Mouse (Mus musculus) embryonic facial prominence, embryonic 14.5 days (tissue): ENCODE measurements around the gene Cys1. TPM values are rescaled to one million over a fixed set of nuclear protein-coding genes. Genes with fewer than 3 reads are reported as not detected.
A peak's percentile ranks its signal among the peaks of the same experiment; 100 is the strongest.

ENCODE experiments used
- ATAC-seq: fragments of 200-750 bp; cut with Nextera tagmentation; 2 replicates; pipeline ENCODE4 v1.8.0; 2017; ENCODE audit warnings: low read depth, moderate number of reproducible peaks, moderate TSS enrichment
- DNase-seq: peaks from one replicate; pipeline ENCODE4 v3.0.0-alpha.2; 2015; ENCODE audit warnings: low spot score
- H3K27ac ChIP-seq: fragments of 300-500 bp; sonication (generic); replicated peaks from 2 replicates; pipeline ENCODE4 v1.5.1; 2014; ENCODE audit warnings: low read depth, mild to moderate bottlenecking, low read length, moderate library complexity
- H3K27me3 ChIP-seq: fragments of 300-500 bp; sonication (generic); replicated peaks from 2 replicates; pipeline ENCODE4 v1.6.1; 2014; ENCODE audit warnings: low read length; ENCODE audit not compliant: control insufficient read depth, insufficient read depth
- H3K36me3 ChIP-seq: fragments of 300-500 bp; sonication (generic); 2 replicates; pipeline ENCODE4 v1.6.1; 2014; ENCODE audit warnings: low read length, mixed read lengths; ENCODE audit not compliant: control insufficient read depth, insufficient read depth
- H3K4me1 ChIP-seq: fragments of 300-500 bp; sonication (generic); 2 replicates; pipeline ENCODE4 v1.6.1; 2014; ENCODE audit warnings: antibody characterized with exemption, low read length; ENCODE audit not compliant: control insufficient read depth, insufficient read depth
- H3K4me2 ChIP-seq: fragments of 300-500 bp; sonication (generic); 2 replicates; pipeline ENCODE4 v1.6.1; 2014; ENCODE audit warnings: low read depth, mild to moderate bottlenecking, low read length, moderate library complexity, mixed read lengths
- H3K4me3 ChIP-seq: fragments of 300-500 bp; sonication (generic); 2 replicates; pipeline ENCODE4 v1.5.1; 2014; ENCODE audit warnings: low read depth, mild to moderate bottlenecking, low read length
- H3K9ac ChIP-seq: fragments of 300-500 bp; sonication (generic); 2 replicates; pipeline ENCODE4 v1.6.1; 2014; ENCODE audit warnings: low read depth, mild to moderate bottlenecking, low read length, moderate library complexity, mixed read lengths
- H3K9me3 ChIP-seq: fragments of 300-500 bp; sonication (generic); 2 replicates; pipeline ENCODE4 v1.6.1; 2016; ENCODE audit warnings: low read length; ENCODE audit not compliant: control insufficient read depth
- WGBS: fragments of 180-500 bp; shearing (Covaris S2); extraction: QIAGEN DNeasy Blood & Tissue Kit; methylation state at CpG from one replicate; pipeline ENCODE4 v1.1.7; 2014; 5-methylcytosine and 5-hydroxymethylcytosine counted together
- polyA plus RNA-seq: library from polyadenylated mRNA; unstranded; fragments of >200 nt; fragmentation: Nextera tagmentation; extraction: Ambion mirVana; gene quantifications from 2 replicates; pipeline ENCODE4 v1.2.1, GENCODE M21; 2014

Gene Cys1
- polyA plus RNA-seq, 1 experiment from 2014 or later: 6.1 TPM

DNA sequence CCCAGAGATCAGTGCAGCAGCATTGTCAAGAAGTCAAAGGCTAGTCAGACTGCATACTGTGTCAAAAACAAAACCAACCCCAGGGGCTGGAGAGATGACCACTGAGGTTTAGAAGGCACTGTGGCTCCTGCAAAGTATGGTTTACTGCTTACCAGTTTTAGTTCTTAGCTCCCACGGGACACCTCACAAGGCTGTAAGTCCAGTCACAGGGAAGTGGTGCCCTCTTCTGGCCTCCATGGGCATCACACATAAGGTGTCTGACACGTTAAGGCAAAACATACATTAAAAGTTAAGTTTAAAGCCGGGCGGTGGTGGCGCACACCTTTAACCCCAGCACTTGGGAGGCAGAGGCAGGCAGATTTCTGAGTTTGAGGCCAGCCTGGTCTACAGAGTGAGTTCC is 29.1 kb upstream of the Cys1 start:
- Histone ChIP-seq H3K36me3 (peaks cover 30% of the 10 kb centered on the region), H3K4me2 (peak overlapping the region; percentile 77), H3K9ac (no peak overlapping the region), H3K4me3 (no peak overlapping the region), H3K4me1 (peaks cover 12% of the 10 kb centered on the region), H3K27me3 (no peaks in the 10 kb centered on the region), H3K27ac (no peak overlapping the region; the same call in 1 of the 2 replicates), H3K9me3 (no peaks in the 10 kb centered on the region)
- DNase-seq (no peak), ATAC-seq (no peak)
- 62% methylated on average over 5 of the region's 5 CpGs for WGBS

DNA sequence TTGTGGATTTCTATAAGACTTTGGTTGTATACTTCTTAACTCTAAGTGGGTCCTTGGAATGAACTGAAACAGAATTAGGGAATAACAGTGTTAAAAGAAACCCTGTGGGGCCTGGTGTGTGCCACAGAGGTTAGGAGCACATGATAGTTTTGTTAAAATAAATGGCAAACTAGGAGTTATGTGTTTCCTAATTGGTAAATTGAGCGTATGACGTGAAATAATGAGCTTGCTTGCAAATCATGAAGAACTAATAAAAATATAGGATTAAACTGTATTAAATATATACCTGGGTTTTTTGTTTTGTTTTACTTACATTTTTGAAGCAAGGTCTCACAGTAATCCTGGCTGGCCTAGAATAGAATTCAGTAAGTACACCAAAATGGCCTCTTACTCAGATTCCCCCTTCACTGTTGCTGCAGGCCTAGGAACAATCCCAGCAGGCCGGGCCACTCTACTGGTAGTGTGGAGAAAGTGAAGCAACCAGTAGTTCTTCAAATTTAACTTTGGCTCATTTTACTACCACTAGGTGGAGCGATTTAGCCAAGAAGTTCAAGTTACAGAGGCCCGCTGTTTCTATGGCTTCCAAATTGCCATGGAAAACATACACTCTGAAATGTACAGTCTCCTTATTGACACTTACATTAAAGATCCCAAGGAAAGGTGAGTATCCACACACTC is 28.4 kb upstream of the Cys1 start:
- Histone ChIP-seq H3K27me3 (no peaks in the 10 kb centered on the region), H3K9ac (peak overlapping the region; percentile 83; the same call in 1 of the 2 replicates), H3K4me1 (peaks cover 12% of the 10 kb centered on the region), H3K4me3 (peak overlapping the region; percentile 93), H3K9me3 (no peaks in the 10 kb centered on the region), H3K27ac (no peak overlapping the region; the same call in 1 of the 2 replicates), H3K4me2 (peak overlapping the region; percentile 77), H3K36me3 (peaks cover 30% of the 10 kb centered on the region)
- DNase-seq (peak; percentile 96), ATAC-seq (peak; percentile 45)
- 28% methylated on average over 5 of the region's 5 CpGs for WGBS

DNA sequence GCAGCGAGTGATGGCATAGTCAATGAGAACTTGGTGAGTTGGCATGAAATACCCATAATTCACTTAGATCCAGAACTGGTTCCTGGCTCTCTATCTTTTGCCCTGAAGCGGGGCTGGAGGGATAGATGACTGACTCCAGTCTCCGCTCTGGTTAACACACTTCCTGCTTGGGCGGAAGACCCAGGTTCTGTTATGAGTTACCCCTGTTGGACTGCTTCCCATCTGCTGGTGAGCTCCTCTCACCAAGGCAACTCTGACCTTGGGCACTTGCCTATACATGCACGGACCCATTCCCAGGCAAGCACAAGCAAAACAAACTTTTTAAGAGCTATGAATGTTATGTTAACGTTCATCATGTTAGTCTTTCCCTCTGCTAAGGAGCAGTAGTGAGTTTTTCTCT is 27.8 kb upstream of the Cys1 start:
- H3K4me1 ChIP-seq: peaks cover 12% of the 10 kb centered on the region
- H3K9ac ChIP-seq: peak overlapping the region; percentile 83
- 16% methylated on average over 6 of the region's 6 CpGs for WGBS
- ATAC-seq: no peak
- peak overlapping the region; percentile 77 for H3K4me2 ChIP-seq
- H3K36me3 ChIP-seq: peaks cover 30% of the 10 kb centered on the region
- no peaks in the 10 kb centered on the region for H3K27me3 ChIP-seq
- H3K27ac ChIP-seq: peak overlapping the region; percentile 84
- H3K4me3 ChIP-seq: peak overlapping the region; percentile 93
- no peaks in the 10 kb centered on the region for H3K9me3 ChIP-seq
- no peak for DNase-seq

DNA sequence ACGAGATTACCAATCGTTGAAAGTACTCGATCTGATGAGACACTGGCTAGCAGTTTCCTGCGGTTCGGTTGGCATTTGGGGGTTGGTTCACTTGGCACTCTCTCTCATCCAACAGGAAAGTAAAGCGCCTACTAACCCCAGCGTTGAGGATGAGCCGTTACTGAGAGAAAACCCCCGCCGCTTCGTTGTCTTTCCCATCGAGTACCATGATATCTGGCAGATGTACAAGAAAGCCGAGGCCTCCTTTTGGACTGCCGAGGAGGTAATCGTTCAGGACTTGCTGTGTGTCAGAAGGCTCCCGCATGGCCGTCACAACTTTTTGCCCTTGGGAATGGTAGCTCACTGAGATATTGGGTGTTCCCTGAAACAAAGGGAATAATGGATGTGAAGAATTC is 27.2 kb upstream of the Cys1 start:
- DNase-seq (no peak), ATAC-seq (no peak)
- Histone ChIP-seq H3K4me2 (peak overlapping the region; percentile 77), H3K27ac (peak overlapping the region; percentile 84), H3K4me1 (peaks cover 12% of the 10 kb centered on the region), H3K27me3 (no peaks in the 10 kb centered on the region), H3K9ac (peak overlapping the region; percentile 83), H3K36me3 (peaks cover 30% of the 10 kb centered on the region), H3K4me3 (peak overlapping the region; percentile 93), H3K9me3 (no peaks in the 10 kb centered on the region)
- under 1% methylated on average over 17 of the region's 17 CpGs for WGBS

DNA sequence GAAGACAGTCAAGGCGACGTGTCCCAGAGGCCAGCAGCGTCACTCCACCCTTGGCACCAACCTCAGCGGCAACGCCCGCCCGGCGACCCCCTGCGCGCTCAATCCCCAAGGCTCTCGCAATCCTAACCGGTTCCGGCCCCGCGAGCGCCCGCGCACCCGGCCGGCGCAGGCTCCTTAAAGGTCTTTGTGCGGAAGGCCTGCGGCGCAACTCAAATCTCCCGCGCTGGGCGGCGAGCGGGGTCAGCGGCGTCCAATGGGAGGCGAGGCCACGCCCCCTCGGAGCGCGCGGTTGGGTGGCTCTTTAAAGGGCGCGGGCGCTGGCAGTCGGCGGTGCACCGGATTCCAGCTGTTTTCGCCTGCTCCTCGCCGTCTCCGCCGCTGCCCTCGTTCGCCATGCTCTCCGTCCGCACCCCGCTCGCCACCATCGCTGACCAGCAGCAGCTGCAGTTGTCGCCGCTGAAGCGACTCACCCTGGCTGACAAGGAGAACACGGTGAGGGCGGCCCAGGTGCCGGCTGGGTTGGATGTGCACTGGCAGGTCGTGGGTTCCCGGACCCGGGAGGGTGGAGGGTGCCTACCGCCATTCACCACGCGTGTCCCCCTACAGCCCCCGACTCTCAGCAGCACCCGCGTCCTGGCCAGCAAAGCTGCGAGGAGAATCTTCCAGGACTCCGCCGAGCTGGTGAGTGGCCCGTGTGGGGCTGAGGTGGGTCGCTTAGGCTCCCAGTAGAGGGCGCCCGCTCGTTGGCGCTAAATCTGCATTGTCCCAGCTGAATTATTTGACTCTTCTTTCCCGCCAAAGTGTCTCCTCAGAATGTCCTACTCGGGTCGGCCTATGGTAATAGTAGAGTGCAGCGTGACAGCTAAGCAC is 26.6 kb upstream of the Cys1 start, which contains the start of gene Rrm2:
TSS of gene Rrm2 (plus strand) at position 288 of the 870 bp plus-strand sequence.
- peak; percentile 91 for ATAC-seq
- Histone ChIP-seq H3K4me2 (peak within 1 kb of the TSS; percentile 77), H3K27me3 (no peaks in the 10 kb centered on the region), H3K4me3 (peak within 1 kb of the TSS; percentile 93), H3K36me3 (peaks cover 27% of the 10 kb centered on the region), H3K9ac (peak within 1 kb of the TSS; percentile 83), H3K27ac (peak within 1 kb of the TSS; percentile 84), H3K4me1 (peaks cover 12% of the 10 kb centered on the region), H3K9me3 (no peaks in the 10 kb centered on the region)
- WGBS: 0% methylated on average over 52 of the region's 83 CpGs
- peak; percentile 96 for DNase-seq

DNA sequence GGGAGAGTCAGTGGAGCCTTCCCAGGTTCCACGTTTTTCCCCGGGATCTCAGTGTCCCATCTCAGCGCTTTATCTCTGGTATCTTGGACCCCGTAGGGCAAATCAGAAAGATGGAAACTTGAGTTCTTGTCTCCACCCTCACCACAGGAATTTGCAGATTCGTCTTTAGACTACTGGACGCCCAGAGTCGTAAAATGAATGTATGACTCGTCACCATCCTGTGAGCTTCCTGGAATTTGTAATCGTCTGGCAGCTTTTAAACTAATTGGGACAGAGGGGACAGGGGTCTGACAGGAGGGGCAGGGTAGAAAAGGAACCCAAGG is 25.8 kb upstream of the Cys1 start:
- H3K4me1 ChIP-seq: peaks cover 12% of the 10 kb centered on the region
- ATAC-seq: no peak

DNA sequence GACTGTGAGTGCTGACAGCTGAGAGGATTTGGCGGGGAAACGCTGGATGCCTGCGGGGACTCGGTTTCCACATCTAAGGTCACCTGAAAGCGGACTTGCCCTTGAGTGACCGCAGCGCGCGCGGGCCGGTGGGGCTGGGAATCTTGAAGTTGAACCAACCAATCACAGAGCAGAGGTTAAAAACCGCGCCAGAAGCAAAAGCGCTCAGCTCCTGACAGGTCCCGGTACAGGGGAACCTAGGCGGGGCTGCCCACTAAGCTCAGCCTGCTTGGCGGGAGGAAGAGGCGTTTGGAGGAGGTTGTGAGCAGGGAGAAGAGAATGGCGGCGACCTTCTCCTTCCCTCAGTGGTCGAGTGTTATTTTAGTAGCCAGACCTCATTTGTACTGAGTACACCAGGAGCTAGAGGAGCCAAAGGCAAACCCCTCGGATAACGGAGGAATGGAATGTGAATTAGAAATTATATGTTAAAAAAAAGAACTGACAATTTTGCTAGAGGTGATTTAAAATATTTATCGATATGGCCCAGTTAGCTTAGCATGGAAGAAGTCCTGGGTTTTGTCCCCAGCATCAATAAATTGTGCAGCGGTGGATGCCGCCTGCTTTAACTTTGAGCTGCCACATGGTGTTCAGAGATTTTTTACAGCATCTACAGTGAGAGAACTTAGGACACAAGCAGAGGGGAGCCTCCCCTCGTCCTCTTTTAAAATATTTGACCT is 25.3 kb upstream of the Cys1 start:
- 2% methylated on average over 27 of the region's 27 CpGs for WGBS
- H3K9ac ChIP-seq: peak overlapping the region; percentile 83
- no peak for ATAC-seq

More for the DNA sequence above, 25.8 kb upstream of the Cys1 start:
- Histone ChIP-seq H3K9ac (peak overlapping the region; percentile 83), H3K27ac (0 out of 2 replicates have a peak overlapping the region, but pooled peaks have one; percentile 6), H3K4me3 (peak overlapping the region; percentile 93), H3K27me3 (no peaks in the 10 kb centered on the region), H3K9me3 (no peaks in the 10 kb centered on the region), H3K36me3 (peaks cover 19% of the 10 kb centered on the region), H3K4me2 (peak overlapping the region; percentile 77)
- 0% methylated on average over 9 of the region's 9 CpGs for WGBS
- DNase-seq: no peak

DNA sequence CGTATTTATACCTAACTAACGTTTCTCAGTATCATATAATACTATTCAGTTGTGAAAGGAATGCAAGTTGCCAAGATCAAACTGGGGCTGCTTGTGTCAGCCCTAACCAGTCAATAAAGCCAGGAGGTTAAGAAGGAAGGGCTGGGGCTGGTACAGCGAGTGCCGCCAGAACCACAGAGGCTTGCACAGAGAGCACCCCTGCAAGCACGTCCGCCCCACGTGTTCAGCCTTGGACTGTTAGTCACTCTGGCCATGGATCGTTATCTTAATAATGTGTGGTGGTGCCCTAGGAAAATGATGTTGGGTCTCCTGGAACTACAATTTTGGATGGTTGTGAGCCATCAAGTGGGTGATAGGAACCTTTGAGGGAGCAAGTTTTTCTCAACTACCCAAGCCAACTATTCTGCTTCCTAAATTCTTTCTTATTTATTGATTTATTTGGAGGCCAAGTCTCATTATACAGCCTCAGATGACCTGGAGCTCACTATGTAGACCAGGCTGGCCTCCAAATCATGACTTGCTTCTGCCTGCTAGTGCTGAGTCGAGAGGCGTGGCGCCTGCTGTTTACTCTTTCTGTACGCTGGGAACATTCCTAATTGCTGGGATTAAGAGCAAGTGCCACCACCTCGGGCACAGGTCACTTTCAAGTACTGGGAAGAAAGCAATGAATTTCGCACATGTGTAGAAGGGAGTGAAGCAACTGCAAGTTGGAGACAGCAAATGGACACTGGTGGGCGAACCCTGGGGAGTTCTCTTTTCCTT is 24.1 kb upstream of the Cys1 start:
- DNase-seq: no peak
- no peak overlapping the region for H3K9ac ChIP-seq
- no peaks in the 10 kb centered on the region for H3K9me3 ChIP-seq
- ATAC-seq: no peak
- H3K36me3 ChIP-seq: 0 out of 2 replicates have a peak, but pooled peaks cover 4% of the 10 kb centered on the region
- H3K27ac ChIP-seq: no peak overlapping the region
- no peak overlapping the region for H3K4me2 ChIP-seq
- WGBS: 80% methylated on average over 15 of the region's 15 CpGs
- H3K27me3 ChIP-seq: no peaks in the 10 kb centered on the region
- H3K4me3 ChIP-seq: no peak overlapping the region
- H3K4me1 ChIP-seq: peaks cover 12% of the 10 kb centered on the region

More for the DNA sequence above, 25.3 kb upstream of the Cys1 start:
- Histone ChIP-seq H3K4me3 (peak overlapping the region; percentile 93), H3K36me3 (peaks cover 14% of the 10 kb centered on the region), H3K27ac (no peak overlapping the region), H3K27me3 (no peaks in the 10 kb centered on the region), H3K4me1 (peaks cover 12% of the 10 kb centered on the region), H3K9me3 (no peaks in the 10 kb centered on the region), H3K4me2 (peak overlapping the region; percentile 77)
- peak; percentile 76 for DNase-seq
